Mouse (Mus musculus) small intestine, adult 2 months (tissue): ENCODE measurements around the gene Ewsr1. TPM values are rescaled to one million over a fixed set of nuclear protein-coding genes. Genes with fewer than 3 reads are reported as not detected.
A peak's percentile ranks its signal among the peaks of the same experiment; 100 is the strongest.

Source experiments
- H3K27ac ChIP-seq: fragments of 200-500 bp; 2 replicates; pipeline ENCODE4 v1.5.1; 2012; ENCODE audit warnings: low read depth, low read length, control low read depth, inconsistent platforms; ENCODE audit not compliant: insufficient read depth
- H3K27me3 ChIP-seq: fragments of 200-500 bp; 2 replicates; pipeline ENCODE4 v1.6.1; 2012; ENCODE audit warnings: mild to moderate bottlenecking, moderate library complexity, low read length, inconsistent platforms; ENCODE audit not compliant: control insufficient read depth, insufficient read depth
- H3K36me3 ChIP-seq: fragments of 200-500 bp; 2 replicates; pipeline ENCODE4 v1.6.1; 2012; ENCODE audit warnings: mild to moderate bottlenecking, low read length, control low read depth, inconsistent platforms; ENCODE audit not compliant: control insufficient read depth, insufficient read depth
- H3K4me1 ChIP-seq: fragments of 200-500 bp; 2 replicates; pipeline ENCODE4 v1.6.1; 2012; ENCODE audit warnings: low read length, inconsistent platforms, mixed read lengths; ENCODE audit not compliant: control insufficient read depth, insufficient read depth, insufficient read length
- H3K4me3 ChIP-seq: fragments of 200-500 bp; 2 replicates; pipeline ENCODE4 v1.5.1; 2012; ENCODE audit warnings: low read depth, mild to moderate bottlenecking, control low read depth, inconsistent platforms, low read length, moderate library complexity
- CTCF ChIP-seq: fragments of 200-500 bp; IDR thresholded peaks from 2 replicates; pipeline ENCODE4 v1.5.1; 2012; ENCODE audit warnings: low read depth, mild to moderate bottlenecking, control low read depth, inconsistent platforms, low read length, moderate library complexity, mixed read lengths; ENCODE audit not compliant: insufficient replicate concordance, insufficient read length; ENCODE audit errors: extremely low read depth
- POLR2A ChIP-seq: fragments of 200-500 bp; IDR thresholded peaks from 2 replicates; pipeline ENCODE4 v1.6.1; 2012; ENCODE audit warnings: low read depth, mild to moderate bottlenecking, control low read depth, inconsistent platforms, low read length, moderate library complexity
- WGBS: fragments of 180-500 bp; shearing (Covaris S2); methylation state at CpG from one replicate; pipeline ENCODE4 v1.1.7; 2018; 5-methylcytosine and 5-hydroxymethylcytosine counted together
- polyA plus RNA-seq: library from polyadenylated mRNA; depleted of rRNA; stranded (reverse); fragments of >200 nt; gene quantifications from 2 replicates; pipeline ENCODE4 v1.2.3, GENCODE M21; 2012

The Ewsr1 gene
- polyA plus RNA-seq, 1 experiment, result 396 TPM

- TF ChIP-seq CTCF, result no peak
- no peak for TF ChIP-seq POLR2A
- Histone ChIP-seq H3K4me3 (peak overlapping the region; percentile 60), H3K27me3 (peaks cover 17% of the 10 kb centered on the region), H3K36me3 (peaks cover 6% of the 10 kb centered on the region; the same call in 1 of the 2 replicates), H3K27ac (no peak overlapping the region), H3K4me1 (peaks cover 31% of the 10 kb centered on the region)
- WGBS, result 37% methylated on average over 8 of the region's 8 CpGs
These were observed 41.6 kb downstream of the Ewsr1 start for GRCm38 (mm10) chr11:5057541-5057855.

GRCm38 (mm10) chr11:5057064-5057463 is 42.0 kb downstream of the Ewsr1 start:
- Histone ChIP-seq H3K4me1 (peaks cover 26% of the 10 kb centered on the region), H3K27me3 (peaks cover 17% of the 10 kb centered on the region), H3K36me3 (peaks cover 6% of the 10 kb centered on the region; the same call in 1 of the 2 replicates), H3K27ac (no peak overlapping the region), H3K4me3 (no peak overlapping the region)
- TF ChIP-seq CTCF (no peak), POLR2A (no peak)
- WGBS, result 67% methylated on average over 8 of the region's 8 CpGs

- WGBS, result 78% methylated on average over 23 of the region's 23 CpGs
- no peak overlapping the region for H3K4me3 ChIP-seq
- H3K27me3 ChIP-seq, result peaks cover 17% of the 10 kb centered on the region
- TF ChIP-seq CTCF, result no peak
- no peak for TF ChIP-seq POLR2A
- H3K27ac ChIP-seq, result no peak overlapping the region
- H3K4me1 ChIP-seq, result peaks cover 22% of the 10 kb centered on the region
- H3K36me3 ChIP-seq, result peaks cover 6% of the 10 kb centered on the region; the same call in 1 of the 2 replicates
These were observed 42.8 kb downstream of the Ewsr1 start for GRCm38 (mm10) chr11:5055945-5056938.

GRCm38 (mm10) chr11:5054874-5055273 is 44.2 kb downstream of the Ewsr1 start:
- Histone ChIP-seq H3K4me1 (peaks cover 15% of the 10 kb centered on the region), H3K27ac (no peak overlapping the region), H3K27me3 (peaks cover 17% of the 10 kb centered on the region), H3K36me3 (no peaks in the 10 kb centered on the region), H3K4me3 (no peak overlapping the region)
- TF ChIP-seq CTCF, result no peak
- TF ChIP-seq POLR2A, result no peak
- WGBS, result 81% methylated on average over 6 of the region's 6 CpGs

GRCm38 (mm10) chr11:5054151-5054550 is 44.9 kb downstream of the Ewsr1 start:
- H3K4me1 ChIP-seq, result peaks cover 11% of the 10 kb centered on the region
- H3K27ac ChIP-seq, result no peak overlapping the region
- WGBS, result 61% methylated on average over 14 of the region's 14 CpGs
- no peak overlapping the region for H3K4me3 ChIP-seq
- H3K27me3 ChIP-seq, result peaks cover 15% of the 10 kb centered on the region
- no peaks in the 10 kb centered on the region for H3K36me3 ChIP-seq
- TF ChIP-seq POLR2A (no peak), CTCF (no peak)

GRCm38 (mm10) chr11:5052200-5052854 is 46.7 kb downstream of the Ewsr1 start:
- H3K27ac ChIP-seq, result no peak overlapping the region
- peaks cover 4% of the 10 kb centered on the region for H3K4me1 ChIP-seq
- H3K27me3 ChIP-seq, result peaks cover under 1% of the 10 kb centered on the region; the same call in 1 of the 2 replicates
- no peak overlapping the region for H3K4me3 ChIP-seq
- 63% methylated on average over 10 of the region's 10 CpGs for WGBS
- TF ChIP-seq CTCF, result no peak
- TF ChIP-seq POLR2A, result no peak
- no peaks in the 10 kb centered on the region for H3K36me3 ChIP-seq

GRCm38 (mm10) chr11:5051629-5052028 is 47.4 kb downstream of the Ewsr1 start:
- no peak for TF ChIP-seq POLR2A
- WGBS, result 92% methylated on average over 10 of the region's 10 CpGs
- Histone ChIP-seq H3K4me1 (peaks cover 4% of the 10 kb centered on the region), H3K27ac (no peak overlapping the region), H3K4me3 (no peak overlapping the region), H3K27me3 (no peaks in the 10 kb centered on the region), H3K36me3 (no peaks in the 10 kb centered on the region)
